Mouse (Mus musculus) splenic B cell, adult 2 months (primary cell): ENCODE measurements around the gene Dpy19l3.

ENCODE experiments used
- DNase-seq: peaks from one replicate; pipeline ENCODE4 v3.0.0-alpha.2; 2011; ENCODE audit warnings: low read depth, low spot score
- H3K27me3 ChIP-seq: 2 replicates; pipeline ENCODE4 v1.6.1; 2012; ENCODE audit warnings: mild to moderate bottlenecking, low read length, moderate library complexity, mixed read lengths; ENCODE audit not compliant: control insufficient read depth, poor library complexity, insufficient read depth, severe bottlenecking
- H3K36me3 ChIP-seq: 2 replicates; pipeline ENCODE4 v1.6.1; 2012; ENCODE audit warnings: mild to moderate bottlenecking, low read length, moderate library complexity, mixed read lengths; ENCODE audit not compliant: control insufficient read depth, poor library complexity, insufficient read depth, severe bottlenecking

Dpy19l3 gene

DNA sequence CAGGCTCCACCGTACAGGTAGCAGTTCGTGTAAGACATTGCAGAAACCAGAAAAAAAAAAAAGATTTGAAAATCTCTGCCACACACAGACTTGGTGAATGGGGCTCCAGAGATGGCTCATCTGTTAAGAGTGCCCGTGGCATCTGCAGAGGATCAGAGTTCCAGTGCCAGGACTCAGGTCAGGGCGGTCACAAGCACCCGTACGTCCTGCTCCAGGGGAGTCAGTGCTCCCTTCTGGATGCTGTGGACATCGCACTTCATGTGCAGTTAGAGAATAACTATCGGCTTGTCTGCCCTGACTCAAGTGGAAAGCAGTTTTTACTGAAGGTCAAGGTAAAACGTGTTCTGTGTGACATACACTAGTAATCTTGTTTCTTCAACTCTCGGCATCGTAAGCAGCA lies 10.2 kb upstream of the Dpy19l3 start:
- Histone ChIP-seq H3K36me3 (no peaks in the 10 kb centered on the region), H3K27me3 (no peaks in the 10 kb centered on the region)
- no peak for DNase-seq

DNA sequence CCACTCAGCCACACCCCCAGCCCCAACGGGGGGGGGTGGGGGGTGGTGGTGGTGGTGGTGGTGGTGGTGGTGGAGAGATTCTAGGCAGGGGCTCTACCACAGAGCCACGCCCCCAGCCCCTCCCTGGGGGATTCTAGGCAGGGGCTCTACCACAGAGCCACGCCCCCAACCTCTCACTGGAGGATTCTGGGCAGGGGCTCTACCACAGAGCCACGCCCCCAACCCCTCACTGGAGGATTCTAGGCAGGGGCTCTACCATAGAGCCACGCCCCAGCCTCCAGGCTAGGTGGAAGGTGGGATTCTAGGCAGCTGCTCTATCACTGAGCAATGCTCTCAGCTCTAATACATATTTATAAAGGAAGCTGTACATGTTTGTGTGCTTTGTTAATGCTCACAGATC lies 7.5 kb upstream of the Dpy19l3 start:
- no peak for DNase-seq
- no peaks in the 10 kb centered on the region for H3K27me3 ChIP-seq
- no peaks in the 10 kb centered on the region for H3K36me3 ChIP-seq

DNA sequence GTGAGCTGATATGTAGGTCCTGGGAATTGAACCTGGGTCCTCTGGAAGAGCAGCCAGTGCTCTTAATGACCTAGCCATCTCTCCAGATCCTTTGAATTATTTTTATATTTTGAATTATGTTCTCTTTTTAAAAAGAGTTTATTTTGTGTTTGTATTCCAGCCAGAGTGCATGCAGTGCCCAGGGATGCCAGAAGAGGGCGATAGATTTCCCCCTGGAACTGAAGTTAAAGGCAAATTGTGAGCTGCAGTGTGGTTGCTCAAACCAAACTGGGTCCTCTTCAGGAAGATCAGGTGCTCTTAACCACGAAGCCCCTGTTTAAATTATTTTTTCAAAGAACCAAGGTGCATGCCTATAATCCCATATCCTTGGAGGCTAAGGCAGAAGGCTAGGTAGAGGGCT lies 5.3 kb upstream of the Dpy19l3 start:
- peak; percentile 48 for DNase-seq
- H3K27me3 ChIP-seq: no peaks in the 10 kb centered on the region

DNA sequence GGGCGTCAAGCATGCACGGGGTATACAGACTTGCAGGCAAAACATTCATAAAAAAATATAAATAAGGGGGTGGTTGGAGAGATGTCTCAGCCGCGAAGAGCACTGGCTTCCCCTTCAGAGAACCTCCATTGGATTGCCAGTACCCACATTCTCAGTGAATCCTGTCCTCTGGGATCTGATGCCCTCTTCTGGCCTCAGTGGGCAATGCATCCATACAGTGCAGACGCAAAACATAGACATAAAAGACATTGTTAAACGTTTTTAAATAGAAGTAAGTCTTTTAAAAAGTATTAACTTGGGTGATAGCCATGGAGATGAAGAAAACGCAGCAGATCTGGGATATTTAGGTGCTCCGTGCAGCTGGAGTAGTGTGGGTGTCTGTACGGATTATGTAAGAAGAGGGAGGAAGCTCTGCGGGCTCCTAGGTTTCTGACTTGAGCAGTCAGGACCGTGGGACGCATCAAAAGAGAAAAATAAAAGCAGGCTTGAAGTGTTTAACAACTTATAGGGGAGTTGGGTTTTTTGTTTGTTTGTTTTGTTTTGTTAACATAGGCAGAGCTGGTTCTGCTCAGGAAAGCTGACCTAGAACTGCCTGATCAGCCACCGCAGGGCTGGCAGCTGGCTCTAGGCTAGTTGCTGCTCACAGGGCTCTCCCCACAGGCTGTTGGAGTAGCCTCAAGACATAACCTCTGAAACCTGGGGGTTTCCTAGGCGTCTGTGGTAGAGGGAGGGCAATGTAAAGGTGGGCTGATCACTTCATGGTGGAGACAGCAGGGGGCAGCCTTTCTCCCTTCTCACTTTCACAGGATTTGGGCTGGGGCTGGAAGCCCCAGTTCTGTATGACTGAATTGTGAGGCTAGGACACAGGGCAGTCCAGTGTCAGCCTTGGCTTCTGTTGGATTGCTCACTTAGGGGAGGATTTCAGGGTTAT lies 2.5 kb upstream of the Dpy19l3 start:
- H3K27me3 ChIP-seq: no peaks in the 10 kb centered on the region
- no peaks in the 10 kb centered on the region for H3K36me3 ChIP-seq
- DNase-seq: peak; percentile 65

More for the DNA sequence above, 5.3 kb upstream of the Dpy19l3 start:
- no peaks in the 10 kb centered on the region for H3K36me3 ChIP-seq

DNA sequence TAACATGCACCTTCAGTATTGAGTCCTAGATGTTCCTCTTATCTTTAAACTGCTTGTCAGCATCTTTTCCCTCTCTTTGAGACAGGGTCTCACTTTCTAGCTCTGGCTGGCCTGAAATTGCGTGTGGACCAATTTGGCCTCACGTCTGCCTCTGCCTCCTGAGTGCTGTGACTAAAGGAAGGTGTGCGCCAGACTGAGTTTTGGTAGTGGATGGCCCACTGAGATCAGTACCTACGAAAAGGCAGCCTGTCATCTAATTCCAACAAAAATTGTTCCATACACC lies 573 bp upstream of the Dpy19l3 start:
- Histone ChIP-seq H3K36me3 (no peaks in the 10 kb centered on the region; the same call in 1 of the 2 replicates), H3K27me3 (no peaks in the 10 kb centered on the region)
- no peak for DNase-seq

DNA sequence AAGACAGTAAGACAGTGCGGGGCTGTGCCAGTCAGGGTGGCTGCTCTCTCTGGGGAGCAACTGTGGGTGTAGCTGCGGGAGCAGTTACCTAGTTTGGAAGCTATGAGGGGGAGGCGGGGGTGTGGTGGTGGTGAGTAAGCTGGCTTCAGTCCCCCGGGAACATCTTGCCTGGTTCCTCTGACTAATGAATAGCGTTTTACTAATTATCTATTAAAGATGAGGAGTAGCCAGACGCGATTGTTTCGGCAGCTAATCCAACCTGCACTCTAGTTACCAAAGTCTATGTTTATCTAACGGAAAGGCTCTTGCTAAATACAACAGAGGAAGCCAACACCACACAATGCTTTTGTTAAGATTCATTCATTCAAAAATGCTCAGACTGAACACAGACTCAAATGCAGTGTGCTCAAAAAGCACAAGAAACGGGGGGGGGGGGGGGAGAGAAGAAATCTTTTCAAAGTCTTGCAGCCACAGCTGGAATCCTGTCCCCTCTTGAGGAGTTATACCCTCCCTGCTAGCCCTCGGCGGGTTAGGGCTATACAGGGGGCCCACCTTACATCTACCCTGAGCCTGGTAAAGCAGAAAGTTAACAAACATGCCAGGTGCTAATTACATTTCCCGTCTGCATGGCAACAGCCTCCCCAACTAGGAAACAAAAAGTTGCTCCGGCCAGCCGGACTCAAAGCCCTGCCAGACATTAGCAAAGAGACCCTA lies 778 bp downstream of the Dpy19l3 start:
- H3K36me3 ChIP-seq: no peaks in the 10 kb centered on the region; the same call in 1 of the 2 replicates

DNA sequence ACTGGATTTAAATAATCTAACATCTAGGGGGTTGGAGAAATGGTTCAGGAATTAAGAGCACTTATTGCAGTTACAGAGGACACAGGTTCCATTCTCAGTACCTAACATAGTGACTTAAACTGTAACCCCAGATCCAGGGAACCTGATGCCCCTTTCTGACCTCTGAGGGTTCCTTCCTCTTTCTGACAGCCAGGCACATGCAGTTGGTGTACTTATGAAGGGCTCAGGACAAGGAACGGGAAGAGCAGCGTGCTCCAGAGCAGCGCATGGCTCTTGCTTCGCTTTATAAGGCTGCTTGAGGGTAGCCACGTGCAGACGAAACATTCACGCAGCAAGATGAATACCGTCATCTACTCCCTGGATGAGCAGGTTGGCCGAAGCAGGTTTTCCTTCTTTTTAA lies 3.4 kb downstream of the Dpy19l3 start:
- no peaks in the 10 kb centered on the region for H3K27me3 ChIP-seq
- DNase-seq: no peak

More for the DNA sequence above, 778 bp downstream of the Dpy19l3 start:
- H3K27me3 ChIP-seq: no peaks in the 10 kb centered on the region
- DNase-seq: peak; percentile 48

DNA sequence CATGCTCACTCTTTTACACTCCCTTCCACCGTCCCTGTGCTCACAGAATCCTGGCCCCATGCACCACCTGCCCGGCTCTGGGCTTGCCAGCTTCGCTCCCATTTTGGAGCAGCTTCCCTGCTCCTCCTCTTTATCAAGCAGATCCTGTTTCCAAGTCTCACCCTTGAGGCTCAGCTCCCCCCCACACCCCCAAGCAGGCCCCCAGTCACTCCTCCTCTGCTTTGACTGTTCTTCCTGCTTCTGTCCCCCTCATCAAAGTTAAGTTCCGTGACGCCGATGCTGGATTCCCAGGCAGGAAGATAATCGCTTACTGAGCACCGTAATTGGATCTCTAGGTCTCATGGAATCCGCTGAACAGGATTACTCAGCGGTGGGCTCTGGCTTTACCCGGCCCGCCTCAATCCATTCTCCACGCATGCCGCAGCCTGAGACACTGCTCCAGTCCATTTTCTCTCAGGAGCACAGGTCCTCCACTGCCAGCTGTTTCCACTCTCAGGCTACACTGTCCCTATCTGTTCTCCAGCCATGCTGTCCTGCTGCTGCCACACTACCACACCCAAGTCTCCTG lies 6.8 kb downstream of the Dpy19l3 start:
- Histone ChIP-seq H3K27me3 (no peaks in the 10 kb centered on the region), H3K36me3 (peaks cover 4% of the 10 kb centered on the region)
- no peak for DNase-seq

More for the DNA sequence above, 3.4 kb downstream of the Dpy19l3 start:
- peaks cover 2% of the 10 kb centered on the region for H3K36me3 ChIP-seq

DNA sequence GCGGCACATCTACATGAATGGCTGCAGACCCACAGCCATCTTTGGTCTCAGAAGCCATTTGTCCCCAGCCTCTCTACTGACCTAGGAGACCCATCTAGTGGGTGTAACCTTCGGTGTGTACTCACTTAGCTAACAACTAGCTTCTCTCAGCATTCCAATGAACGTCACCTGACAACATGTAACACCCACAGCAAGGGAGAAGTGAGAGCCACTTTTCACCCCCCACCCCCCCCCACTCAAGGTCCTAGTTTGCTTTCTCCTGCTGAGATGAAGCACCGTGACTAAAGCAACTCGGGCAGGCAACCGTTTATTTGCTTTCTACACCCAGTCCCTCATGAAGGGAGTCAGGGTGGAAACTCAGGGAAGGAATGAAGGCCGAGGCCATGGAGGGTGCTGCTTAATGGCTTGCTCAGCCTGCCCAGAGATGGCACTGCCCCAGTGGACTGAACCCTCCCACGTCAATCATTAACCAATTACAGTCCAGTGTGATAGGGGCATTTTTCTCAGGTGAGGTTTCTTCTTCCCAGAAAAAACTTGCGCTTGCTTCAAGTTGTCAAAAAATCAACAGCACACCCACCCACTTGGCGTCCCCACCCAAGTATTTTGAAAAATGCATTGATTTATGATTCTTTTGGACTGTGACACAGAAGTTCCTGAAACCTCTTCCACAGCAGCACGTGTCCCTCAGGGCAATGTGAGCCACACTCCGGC lies 7.4 kb downstream of the Dpy19l3 start:
- no peak for DNase-seq
- Histone ChIP-seq H3K36me3 (peaks cover 4% of the 10 kb centered on the region), H3K27me3 (no peaks in the 10 kb centered on the region)

DNA sequence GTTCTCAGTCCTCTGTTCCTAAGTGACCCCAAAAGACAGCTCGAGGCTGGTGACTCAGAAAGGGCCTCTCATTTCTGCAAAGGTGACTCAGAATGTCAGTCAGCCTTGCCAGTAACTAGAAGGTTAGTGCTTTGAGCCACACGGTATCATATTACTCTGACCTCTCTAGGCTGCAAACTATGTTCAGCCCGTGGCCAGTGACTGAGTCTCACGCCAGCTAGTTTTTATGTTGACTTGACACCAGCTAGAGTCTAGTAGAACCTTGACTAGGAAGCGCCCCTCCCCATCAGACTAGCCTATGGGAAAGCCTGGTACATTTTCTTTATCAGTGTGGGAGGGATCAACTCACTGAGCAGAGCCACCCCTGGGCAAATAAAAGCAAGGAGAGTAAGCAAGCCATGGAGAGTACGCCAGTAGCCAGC lies 9.0 kb downstream of the Dpy19l3 start:
- Histone ChIP-seq H3K36me3 (peaks cover 4% of the 10 kb centered on the region), H3K27me3 (no peaks in the 10 kb centered on the region)
- DNase-seq: no peak

DNA sequence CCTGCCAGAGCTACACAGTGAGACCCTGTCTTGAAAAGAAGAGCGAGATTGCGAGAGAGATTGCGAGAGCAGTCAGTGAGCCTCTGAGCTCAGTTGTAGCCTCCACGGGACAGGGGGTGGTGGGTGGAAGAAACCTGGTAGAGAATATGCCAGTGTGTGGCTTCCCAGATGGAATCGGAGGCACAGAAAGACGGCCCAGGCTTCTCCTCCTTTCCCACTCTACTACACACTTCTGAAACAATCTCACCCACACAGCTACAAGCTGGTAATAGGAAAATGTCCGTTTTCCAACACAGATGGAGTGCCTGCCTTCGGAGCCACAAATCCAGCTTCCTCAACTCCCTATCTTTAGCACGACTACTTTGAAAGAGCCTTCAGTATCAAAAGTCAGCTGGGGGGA lies 9.5 kb downstream of the Dpy19l3 start:
- Histone ChIP-seq H3K36me3 (peaks cover 4% of the 10 kb centered on the region), H3K27me3 (no peaks in the 10 kb centered on the region)
- no peak for DNase-seq

DNA sequence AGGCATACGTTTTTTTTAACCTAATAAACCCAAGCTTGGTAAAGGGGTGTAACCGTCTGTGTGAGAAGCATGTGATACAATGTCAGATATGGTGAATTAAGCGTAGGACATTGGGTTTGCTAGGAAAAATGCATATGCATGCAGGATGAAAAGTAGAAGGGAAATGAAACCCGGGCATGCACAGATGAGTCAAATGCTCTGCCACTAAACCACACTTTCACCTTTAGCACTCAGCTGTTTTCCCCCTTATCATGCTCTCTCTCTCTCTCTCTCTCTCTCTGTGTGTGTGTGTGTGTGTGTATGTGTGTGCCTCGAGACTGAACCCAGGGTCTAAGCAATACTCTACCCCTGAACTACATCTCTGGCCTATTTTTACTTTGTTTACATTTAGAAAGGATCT lies 11.9 kb downstream of the Dpy19l3 start:
- DNase-seq: no peak
- H3K27me3 ChIP-seq: no peaks in the 10 kb centered on the region
- peaks cover 3% of the 10 kb centered on the region; the same call in 1 of the 2 replicates for H3K36me3 ChIP-seq

DNA sequence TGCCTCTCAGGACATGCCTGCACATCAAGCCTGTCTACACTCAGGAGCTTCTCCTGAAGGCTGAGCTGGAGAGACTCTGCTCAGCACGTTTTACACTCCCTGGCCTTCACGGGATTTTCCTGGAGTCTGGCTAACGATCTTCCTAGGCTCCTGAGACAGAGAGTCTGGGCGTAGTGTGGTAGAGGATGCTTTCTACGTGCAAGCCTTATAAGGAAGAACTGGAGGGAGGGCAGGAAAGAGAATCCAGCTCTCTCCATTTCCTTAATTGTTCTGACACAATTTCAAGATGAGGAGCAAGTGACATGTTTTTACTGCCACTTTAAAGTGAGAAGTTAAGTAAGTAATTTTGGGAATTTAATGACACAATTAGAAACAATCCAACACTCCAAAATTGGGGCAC lies 12.4 kb downstream of the Dpy19l3 start:
- no peak for DNase-seq
- H3K27me3 ChIP-seq: no peaks in the 10 kb centered on the region
- H3K36me3 ChIP-seq: peaks cover 3% of the 10 kb centered on the region; the same call in 1 of the 2 replicates

DNA sequence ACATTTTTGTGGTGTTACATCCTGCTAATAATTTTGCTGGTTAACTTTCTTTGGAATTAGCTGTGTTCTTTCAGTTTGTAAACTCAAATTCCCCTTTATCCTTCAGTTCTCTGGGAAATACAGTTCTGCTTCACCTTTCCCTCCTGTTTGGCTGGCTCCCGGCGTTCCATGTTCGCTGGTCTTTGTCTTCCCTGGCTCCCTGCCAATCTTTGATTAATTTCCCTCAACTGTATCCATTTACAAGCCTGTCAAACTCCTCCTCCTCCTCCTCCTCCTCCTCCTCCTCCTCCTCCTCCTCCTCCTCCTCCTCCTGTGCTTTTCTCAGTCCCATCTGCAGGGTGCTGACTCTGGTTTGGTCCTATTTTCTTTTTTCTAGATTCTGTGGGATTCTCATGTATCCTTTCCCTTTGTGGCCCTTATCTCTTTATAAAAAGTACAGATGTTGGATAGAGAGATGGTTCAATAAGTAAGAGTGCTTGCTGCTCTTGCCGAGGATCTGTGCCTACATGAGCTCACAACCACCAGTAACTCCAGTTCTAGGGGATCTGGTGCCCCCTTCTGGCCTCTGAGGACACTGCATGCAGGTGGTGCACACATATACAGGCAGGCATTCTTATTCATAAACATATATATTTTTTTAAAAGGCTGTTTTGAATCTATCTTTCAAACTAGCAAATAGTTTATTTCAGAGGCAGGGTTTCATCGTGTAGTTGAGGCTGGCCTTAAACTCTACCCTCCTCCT lies 13.6 kb downstream of the Dpy19l3 start:
- peak; percentile 55 for DNase-seq

More for the DNA sequence above, 13.6 kb downstream of the Dpy19l3 start:
- Histone ChIP-seq H3K36me3 (peaks cover 3% of the 10 kb centered on the region; the same call in 1 of the 2 replicates), H3K27me3 (no peaks in the 10 kb centered on the region)
